Comparison of ENCODE assay signal across 25 mouse cellular contexts in genomic region chr19:17649967-17650366, GRCm38 (mm10).
DNase-seq lines count a peak whose midpoint lies in the region; ATAC-seq and TF ChIP-seq lines count a peak whose summit lies in the region.
"Had no signal": no experiment of that assay in that cellular context is flagged by ENCODE, and none has a peak within 500 bp of the region (broad histone marks: within the 10 kb centered on the region; RNA-seq: fewer than 3 reads in every experiment).

No protein-coding gene starts in this region.

- H3K27ac ChIP-seq in kidney, embryonic 14.5 days (ENCODE audit: low read depth, low read length), result no peak overlapping the region
- H3K27ac ChIP-seq in kidney, embryonic 16.5 days (ENCODE audit: low read length), result no peak overlapping the region
- H3K27ac ChIP-seq in neural tube, embryonic 11.5 days (ENCODE audit: low read depth, low read length), result no peak overlapping the region
- no peak overlapping the region for H3K27ac ChIP-seq in neural tube, embryonic 15.5 days (replicated peaks)
- H3K27ac ChIP-seq in limb, embryonic 14.5 days (replicated peaks; ENCODE audit: low read depth, low read length), result no peak overlapping the region
- no peak overlapping the region for H3K27ac ChIP-seq in heart, embryonic 10.5 days
- H3K27ac ChIP-seq: forebrain, embryonic 13.5 days; hindbrain, embryonic 14.5 days; kidney, postnatal 0 days; midbrain, embryonic 13.5 days had no signal

- DNase-seq in neural tube, embryonic 11.5 days (ENCODE audit: low spot score), result peak; percentile 16
- DNase-seq in limb, embryonic 14.5 days (ENCODE audit: low spot score), result no peak
- DNase-seq in adrenal gland, postnatal 4 days (ENCODE audit: low spot score in 2 of 2), result no peak
- no peak for DNase-seq in heart, embryonic 10.5 days (ENCODE audit: low spot score)
- DNase-seq: adrenal gland, postnatal 25 days; cerebellum, adult 2 months; cerebellum, postnatal 25 days; gastrocnemius, postnatal 14 days; heart, adult 11 months; heart, postnatal 36 days; layer of hippocampus, postnatal 36 days; left cerebral cortex, postnatal 4 days; right cerebral cortex, postnatal 14 days; thymus, postnatal 4 days had no signal

- H3K9ac ChIP-seq in kidney, embryonic 14.5 days (ENCODE audit: low read depth, low read length), result no peak overlapping the region
- H3K9ac ChIP-seq in kidney, embryonic 16.5 days (replicated peaks; ENCODE audit: low read length), result no peak overlapping the region
- no peak overlapping the region for H3K9ac ChIP-seq in neural tube, embryonic 11.5 days (ENCODE audit: low read length)
- no peak overlapping the region for H3K9ac ChIP-seq in neural tube, embryonic 15.5 days (replicated peaks)
- H3K9ac ChIP-seq in limb, embryonic 14.5 days (ENCODE audit: low read depth, low read length, severe bottlenecking), result no peak overlapping the region
- H3K9ac ChIP-seq: forebrain, embryonic 13.5 days; hindbrain, embryonic 14.5 days; midbrain, embryonic 13.5 days had no signal

- no peaks in the 10 kb centered on the region for H3K27me3 ChIP-seq in kidney, embryonic 14.5 days (ENCODE audit: control insufficient read depth, insufficient read depth, low read length)
- no peaks in the 10 kb centered on the region for H3K27me3 ChIP-seq in kidney, embryonic 16.5 days (ENCODE audit: insufficient read depth, low read length)
- H3K27me3 ChIP-seq in neural tube, embryonic 11.5 days (ENCODE audit: control insufficient read depth, insufficient read depth, low read length), result no peaks in the 10 kb centered on the region
- H3K27me3 ChIP-seq in neural tube, embryonic 15.5 days (replicated peaks), result peaks cover 3% of the 10 kb centered on the region; the same call in 1 of the 2 replicates
- H3K27me3 ChIP-seq in limb, embryonic 14.5 days (ENCODE audit: control insufficient read depth, insufficient read depth, low read length), result peaks cover 27% of the 10 kb centered on the region
- H3K27me3 ChIP-seq in heart, embryonic 10.5 days (ENCODE audit: insufficient read depth, poor library complexity, severe bottlenecking), result no peaks in the 10 kb centered on the region
- H3K27me3 ChIP-seq: forebrain, embryonic 13.5 days; megakaryocyte, embryonic 14.5 days; midbrain, embryonic 13.5 days had no signal

- 0 out of 2 replicates have a peak, but pooled peaks cover 12% of the 10 kb centered on the region for H3K4me1 ChIP-seq in kidney, embryonic 14.5 days (ENCODE audit: control insufficient read depth, insufficient read depth, low read length)
- H3K4me1 ChIP-seq in kidney, embryonic 16.5 days (ENCODE audit: insufficient read depth, low read length), result peaks cover 6% of the 10 kb centered on the region
- H3K4me1 ChIP-seq in neural tube, embryonic 11.5 days (ENCODE audit: control insufficient read depth, insufficient read depth, low read length), result no peaks in the 10 kb centered on the region
- H3K4me1 ChIP-seq in neural tube, embryonic 15.5 days, result peaks cover 14% of the 10 kb centered on the region
- peaks cover 16% of the 10 kb centered on the region for H3K4me1 ChIP-seq in limb, embryonic 14.5 days (ENCODE audit: control insufficient read depth, insufficient read depth, low read length)
- H3K4me1 ChIP-seq in heart, embryonic 10.5 days, result 0 out of 2 replicates have a peak, but pooled peaks cover 3% of the 10 kb centered on the region
- H3K4me1 ChIP-seq: forebrain, embryonic 13.5 days; megakaryocyte, embryonic 14.5 days; midbrain, embryonic 13.5 days had no signal

- H3K4me2 ChIP-seq in kidney, embryonic 14.5 days (replicated peaks; ENCODE audit: low read depth, low read length), result no peak overlapping the region
- no peak overlapping the region for H3K4me2 ChIP-seq in kidney, embryonic 16.5 days (replicated peaks; ENCODE audit: low read depth, low read length)
- H3K4me2 ChIP-seq in neural tube, embryonic 11.5 days (ENCODE audit: low read depth), result no peak overlapping the region
- no peak overlapping the region for H3K4me2 ChIP-seq in neural tube, embryonic 15.5 days
- no peak overlapping the region for H3K4me2 ChIP-seq in limb, embryonic 14.5 days (replicated peaks; ENCODE audit: low read depth, low read length, severe bottlenecking)
- H3K4me2 ChIP-seq: forebrain, embryonic 13.5 days; heart, embryonic 11.5 days; hindbrain, embryonic 14.5 days; liver, embryonic 11.5 days; midbrain, embryonic 13.5 days had no signal

- no peaks in the 10 kb centered on the region for H3K9me3 ChIP-seq in kidney, embryonic 14.5 days (ENCODE audit: control insufficient read depth, low read length)
- H3K9me3 ChIP-seq in kidney, embryonic 16.5 days (ENCODE audit: low read length), result no peaks in the 10 kb centered on the region
- H3K9me3 ChIP-seq in neural tube, embryonic 11.5 days (ENCODE audit: control insufficient read depth, low read length), result no peaks in the 10 kb centered on the region
- H3K9me3 ChIP-seq in neural tube, embryonic 15.5 days (replicated peaks), result no peaks in the 10 kb centered on the region
- H3K9me3 ChIP-seq in limb, embryonic 14.5 days (ENCODE audit: control insufficient read depth, low read length), result no peaks in the 10 kb centered on the region
- no peaks in the 10 kb centered on the region for H3K9me3 ChIP-seq in heart, embryonic 10.5 days
- H3K9me3 ChIP-seq: forebrain, embryonic 13.5 days; megakaryocyte, embryonic 14.5 days; midbrain, embryonic 13.5 days had no signal

- ATAC-seq in kidney, embryonic 14.5 days (ENCODE audit: low FRiP score, low TSS enrichment), result peak; percentile 40; the same call in 1 of the 2 replicates
- no peak for ATAC-seq in kidney, embryonic 16.5 days (ENCODE audit: low FRiP score, low TSS enrichment)
- ATAC-seq in neural tube, embryonic 11.5 days (ENCODE audit: insufficient read depth, low FRiP score, low TSS enrichment), result no peak
- ATAC-seq in neural tube, embryonic 15.5 days (ENCODE audit: low FRiP score), result no peak
- ATAC-seq in limb, embryonic 14.5 days (ENCODE audit: low FRiP score, low read depth), result peak; percentile 32; the same call in 1 of the 2 replicates
- ATAC-seq: intestine, postnatal 0 days; midbrain, embryonic 13.5 days had no signal

- no peak overlapping the region for H3K4me3 ChIP-seq in kidney, embryonic 14.5 days (ENCODE audit: low read length)
- no peak overlapping the region for H3K4me3 ChIP-seq in kidney, embryonic 16.5 days (ENCODE audit: low read length)
- no peak overlapping the region for H3K4me3 ChIP-seq in neural tube, embryonic 11.5 days (ENCODE audit: low read depth, low read length)
- no peak overlapping the region for H3K4me3 ChIP-seq in neural tube, embryonic 15.5 days (replicated peaks)
- no peak overlapping the region for H3K4me3 ChIP-seq in limb, embryonic 14.5 days (replicated peaks; ENCODE audit: low read length)
- H3K4me3 ChIP-seq in heart, embryonic 10.5 days, result no peak overlapping the region
- H3K4me3 ChIP-seq: forebrain, embryonic 13.5 days; megakaryocyte, embryonic 14.5 days; midbrain, embryonic 13.5 days had no signal

- TF ChIP-seq POLR2A in limb, embryonic 14.5 days (IDR thresholded peaks at IDR 0.05; ENCODE audit: borderline replicate concordance, extremely low read depth, insufficient read depth, insufficient read length), result no peak

- H3K36me3 ChIP-seq in kidney, embryonic 14.5 days (ENCODE audit: control insufficient read depth, insufficient read depth, low read length), result no peaks in the 10 kb centered on the region
- H3K36me3 ChIP-seq in kidney, embryonic 16.5 days (ENCODE audit: insufficient read depth, low read length), result peaks cover 3% of the 10 kb centered on the region; the same call in 1 of the 2 replicates
- H3K36me3 ChIP-seq in neural tube, embryonic 11.5 days (ENCODE audit: control insufficient read depth, insufficient read depth, low read length), result no peaks in the 10 kb centered on the region
- H3K36me3 ChIP-seq in neural tube, embryonic 15.5 days, result no peaks in the 10 kb centered on the region
- H3K36me3 ChIP-seq in limb, embryonic 14.5 days (ENCODE audit: control insufficient read depth, insufficient read depth, low read length), result no peaks in the 10 kb centered on the region
- no peaks in the 10 kb centered on the region for H3K36me3 ChIP-seq in heart, embryonic 10.5 days
- H3K36me3 ChIP-seq: midbrain, embryonic 13.5 days had no signal

- WGBS in kidney, embryonic 14.5 days, result 68% methylated on average over 3 of the region's 3 CpGs
- WGBS in kidney, embryonic 16.5 days, result 56% methylated on average over 3 of the region's 3 CpGs
- WGBS in neural tube, embryonic 11.5 days, result 57% methylated on average over 3 of the region's 3 CpGs
- 77% methylated on average over 3 of the region's 3 CpGs for WGBS in neural tube, embryonic 15.5 days
- 29% methylated on average over 3 of the region's 3 CpGs for WGBS in limb, embryonic 14.5 days
- WGBS in heart, embryonic 10.5 days, result 86% methylated on average over 3 of the region's 3 CpGs

Comparison
In these comparisons a context has a peak if more than half of its experiments do, and no peak if none do; other contexts are left out.
1. ATAC-seq: peak in kidney, embryonic 14.5 days (single experiment) and limb, embryonic 14.5 days (single experiment); none in kidney, embryonic 16.5 days (single experiment), neural tube, embryonic 11.5 days (single experiment) and neural tube, embryonic 15.5 days (single experiment).